Mouse (Mus musculus): ENCODE data around the gene Rab8b.

Gene Rab8b

GRCm38 (mm10) chr9:66919382-66919971 lies at the start of gene Rab8b:
TSS of gene Rab8b (minus strand) at chr9:66919687.
- peak; percentile 97 for DNase-seq

DNA sequence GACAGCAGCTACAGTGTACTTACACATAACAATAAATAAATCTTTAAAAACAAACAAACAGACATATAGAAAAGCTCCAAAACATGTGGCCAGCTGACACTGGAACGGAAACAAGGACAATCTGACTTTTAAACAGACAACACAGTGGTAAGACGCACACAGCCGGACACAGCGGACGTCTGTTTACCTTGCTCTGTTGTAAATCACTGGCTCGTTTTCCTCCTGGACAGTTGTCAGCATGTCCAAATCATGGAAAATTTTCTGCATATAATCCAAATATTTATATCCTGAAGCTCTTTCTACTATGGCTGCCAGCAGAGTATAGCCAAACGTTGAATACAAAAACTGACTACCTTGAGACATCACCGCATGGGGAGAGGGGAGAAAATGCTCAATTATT lies 48.0 kb upstream of the Rab8b start:
- DNase-seq = no peak

- DNase-seq = no peak
Measured at GRCm38 (mm10) chr9:66961478-66961877, 42.0 kb upstream of the Rab8b start.

DNA sequence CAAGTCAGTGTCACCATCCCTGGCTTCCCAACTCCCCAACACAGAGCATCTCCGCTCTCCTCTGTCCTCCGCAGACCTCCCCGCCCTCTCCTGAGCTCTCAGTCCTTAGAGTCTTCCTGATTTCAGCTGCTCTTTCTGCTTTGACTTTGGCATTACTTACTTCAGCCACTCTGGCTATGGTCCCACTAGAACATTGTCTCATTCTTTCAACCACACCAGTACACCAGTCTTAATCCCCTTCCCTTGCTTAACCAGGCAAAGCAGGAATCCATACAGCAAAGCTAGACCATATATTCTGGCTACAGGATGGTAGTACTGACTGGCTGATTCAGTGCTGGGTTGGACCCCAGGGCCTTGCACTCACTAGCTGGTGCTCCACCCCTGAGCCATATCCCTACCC lies 38.0 kb upstream of the Rab8b start:
- no peak for DNase-seq

- no peak for DNase-seq
Measured at GRCm38 (mm10) chr9:66952886-66953285, 33.4 kb upstream of the Rab8b start.

DNA sequence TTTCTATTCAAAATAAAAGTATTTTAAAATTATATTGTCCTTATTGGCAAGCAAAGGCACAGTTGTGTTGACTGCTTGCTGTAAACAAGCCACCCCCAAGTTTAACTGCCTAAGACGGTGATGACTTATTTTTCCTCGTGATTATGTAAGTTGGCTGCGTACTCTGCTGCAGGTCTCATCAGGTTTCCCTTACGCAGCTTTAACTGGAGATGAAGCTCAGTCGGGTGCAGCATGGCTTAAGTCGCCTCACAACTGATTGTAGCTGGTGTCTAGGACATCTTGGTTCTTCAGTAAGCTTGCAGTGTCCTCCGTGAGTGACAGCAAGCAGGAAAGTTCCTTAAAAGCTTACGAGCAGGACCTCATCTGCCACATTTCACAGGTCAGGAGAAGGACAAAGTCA lies 32.8 kb upstream of the Rab8b start:
- no peak for DNase-seq

- DNase-seq = no peak
Measured at GRCm38 (mm10) chr9:66948536-66948935, 29.0 kb upstream of the Rab8b start.

DNA sequence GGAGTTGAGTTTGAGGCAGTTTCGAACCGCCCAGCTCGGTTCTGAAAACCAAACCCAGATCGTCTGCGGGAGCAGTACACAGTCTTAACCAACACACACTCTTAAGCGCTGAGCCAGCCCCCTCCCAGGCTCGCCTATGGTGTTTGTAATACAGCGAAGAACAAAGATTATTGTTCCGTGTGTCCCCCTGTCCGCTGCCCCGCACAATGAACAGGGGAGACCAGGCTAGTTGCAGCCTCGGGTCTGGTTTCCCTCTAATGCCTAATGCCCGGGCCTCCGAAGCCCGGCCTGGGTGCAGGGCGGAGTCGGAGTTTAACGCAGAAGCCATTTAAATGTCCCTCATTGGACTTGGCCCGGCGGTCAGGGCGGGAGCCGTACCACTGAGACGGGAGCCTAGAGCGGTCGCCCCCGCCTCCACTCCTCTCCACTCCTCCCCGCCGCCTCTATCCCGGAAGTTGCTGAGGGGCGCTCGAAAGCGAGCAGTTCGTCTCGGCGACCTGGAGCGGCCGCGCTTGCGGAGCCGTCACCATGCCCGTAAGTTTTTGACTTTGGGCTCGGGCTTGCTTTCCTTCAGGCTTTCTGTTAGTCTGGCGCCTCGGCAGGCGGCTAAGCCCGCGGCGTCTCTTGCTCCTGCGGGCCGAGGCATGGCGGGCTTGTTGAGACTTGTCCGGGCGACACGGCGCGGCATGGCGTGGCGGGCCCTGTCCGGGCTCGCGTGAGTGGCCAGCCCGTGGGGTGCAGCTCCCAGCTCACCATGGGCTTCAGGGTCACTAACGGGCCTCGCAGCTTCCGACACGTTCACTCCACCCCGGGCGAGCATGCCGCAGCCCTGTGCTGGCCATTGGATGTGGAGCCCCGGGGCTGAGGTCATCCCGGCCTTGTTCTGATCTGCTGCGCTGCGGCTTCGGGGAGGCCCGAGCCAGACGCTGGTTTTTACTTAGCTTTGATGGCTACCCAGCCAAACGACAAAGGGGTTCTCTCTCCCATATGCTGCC lies 26.5 kb upstream of the Rab8b start, which contains the start of gene Rps27l:
Gene Rps27l (plus strand): TSS at position 440 of the 995 bp plus-strand sequence.
- DNase-seq = peak; percentile 93

- DNase-seq = no peak
Measured at GRCm38 (mm10) chr9:66945161-66945560, 25.7 kb upstream of the Rab8b start.

GRCm38 (mm10) chr9:66938836-66939235 lies 19.3 kb upstream of the Rab8b start:
- peak; percentile 59 for DNase-seq

DNA sequence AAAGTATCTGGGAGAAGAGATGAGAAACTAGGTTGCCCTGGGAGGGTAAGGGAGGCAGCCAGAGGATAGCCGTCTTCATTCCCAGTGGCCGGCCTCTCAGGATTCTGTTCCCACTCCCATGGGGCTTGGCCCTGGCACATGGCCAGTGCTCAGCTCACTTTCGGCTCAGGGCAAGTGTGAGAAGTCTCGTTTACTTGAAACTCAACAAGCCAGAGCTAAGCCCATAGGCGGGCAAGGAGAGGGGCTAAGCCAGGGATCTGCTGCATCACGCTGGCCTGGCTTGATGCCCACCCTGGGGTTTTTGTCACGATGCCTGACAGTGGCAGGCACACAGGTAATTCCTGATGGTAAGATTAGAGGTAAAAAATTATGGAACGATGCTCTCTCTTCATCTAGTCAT lies 18.0 kb upstream of the Rab8b start:
- DNase-seq = peak; percentile 45

- no peak for DNase-seq
Measured at GRCm38 (mm10) chr9:66933869-66934808, 14.7 kb upstream of the Rab8b start.

DNA sequence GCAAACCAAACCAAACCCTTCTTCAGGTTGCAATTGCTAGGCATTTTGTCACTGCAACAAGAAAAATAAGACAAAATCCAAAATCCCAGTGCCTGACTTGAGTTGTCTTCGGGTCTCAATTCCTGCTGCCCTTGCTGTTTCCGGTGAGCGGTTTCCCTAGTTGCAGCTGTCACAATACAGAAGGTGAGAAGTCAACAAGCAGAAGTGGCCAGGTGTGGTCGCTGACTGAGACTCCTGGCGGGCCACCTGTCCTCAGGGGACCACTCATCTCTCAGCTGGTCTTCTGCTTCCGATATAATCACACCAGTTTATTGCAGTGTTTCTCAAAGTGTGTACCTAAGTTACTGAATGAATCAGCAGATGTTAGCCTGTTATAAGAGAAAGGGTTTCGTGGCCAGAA lies 10.9 kb upstream of the Rab8b start:
- no peak for DNase-seq

GRCm38 (mm10) chr9:66927696-66928402 lies 8.4 kb upstream of the Rab8b start:
- peak; percentile 52 for DNase-seq

DNA sequence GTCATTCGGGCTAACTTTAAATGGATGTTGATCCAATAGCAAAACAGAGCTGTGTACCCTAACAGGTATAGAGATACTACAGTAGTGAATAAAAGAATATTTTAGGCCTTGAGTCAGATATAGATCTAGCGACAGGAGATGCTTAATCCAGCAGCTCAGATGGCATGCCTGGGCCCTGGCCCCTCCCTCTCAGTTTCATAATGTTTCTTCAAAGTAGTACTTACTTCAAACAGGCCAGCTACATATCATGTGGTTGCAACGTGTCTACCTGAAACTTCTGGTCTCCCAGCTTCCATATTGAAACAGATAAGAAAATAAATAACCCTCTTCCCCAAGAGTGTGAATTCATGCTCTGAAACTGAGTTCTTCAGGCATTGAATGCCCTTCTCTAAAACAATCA lies 6.4 kb upstream of the Rab8b start:
- no peak for DNase-seq

GRCm38 (mm10) chr9:66922076-66922475 lies 2.6 kb upstream of the Rab8b start:
- no peak for DNase-seq

- DNase-seq = no peak
Measured at GRCm38 (mm10) chr9:66920488-66921279, 1.2 kb upstream of the Rab8b start.

GRCm38 (mm10) chr9:66919981-66920380 lies 494 bp upstream of the Rab8b start:
- DNase-seq = no peak

- no peak for DNase-seq
Measured at GRCm38 (mm10) chr9:66918672-66919330, 686 bp downstream of the Rab8b start.

DNA sequence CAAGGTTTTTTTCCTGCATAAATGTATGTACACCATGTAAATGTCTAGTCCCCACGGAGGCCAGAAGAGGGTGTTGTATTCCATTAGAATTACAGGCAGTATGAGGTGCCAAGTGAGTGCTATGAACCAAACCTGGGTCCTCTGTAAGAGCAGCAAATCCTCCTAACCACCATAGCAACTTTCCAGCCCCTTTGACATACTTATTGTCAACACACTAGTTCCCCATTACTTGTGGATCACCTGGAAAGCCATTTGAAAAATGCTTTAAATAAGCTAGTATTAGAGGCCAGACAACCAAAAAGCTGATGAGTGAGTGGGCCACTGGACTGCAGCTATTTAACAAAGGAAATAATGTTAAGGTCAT lies 1.6 kb downstream of the Rab8b start:
- DNase-seq = no peak

All from cerebellum, adult 8-10 months (tissue).